Mouse (Mus musculus) stomach, postnatal 0 days (tissue): ENCODE data around the gene Dapk2.
A peak's percentile ranks its signal among the peaks of the same experiment; 100 is the strongest.

ENCODE experiments used
- CTCF ChIP-seq: IDR thresholded peaks from 2 replicates; pipeline ENCODE4 v1.5.1; 2016; ENCODE audit warnings: antibody characterized with exemption, low read depth, mild to moderate bottlenecking, moderate library complexity
- EP300 ChIP-seq: optimal IDR thresholded peaks from 2 replicates; pipeline ENCODE3; 2016; ENCODE audit warnings: antibody characterized with exemption

GRCm38 (mm10) chr9:66162995-66163394, 5.0 kb downstream of the Dapk2 start:
- TF ChIP-seq CTCF (peak; percentile 47), EP300 (no peak)
